Mouse (Mus musculus) olfactory bulb, adult 2 months (tissue): ENCODE results near the gene Vwa7.

Source experiments
- CTCF ChIP-seq: fragments of 200-500 bp; IDR thresholded peaks from 2 replicates; pipeline ENCODE4 v1.5.1; 2012; ENCODE audit warnings: low read depth, mild to moderate bottlenecking, low read length, moderate library complexity; ENCODE audit not compliant: insufficient read depth
- POLR2A ChIP-seq: fragments of 200-500 bp; IDR thresholded peaks from 2 replicates; pipeline ENCODE4 v1.6.1; 2012; ENCODE audit warnings: mild to moderate bottlenecking, low read depth, low read length, moderate library complexity; ENCODE audit not compliant: insufficient read depth

- no peak for TF ChIP-seq POLR2A
- TF ChIP-seq CTCF: no peak
Measured at GRCm38 (mm10) chr17:34994751-34995150, 21.6 kb upstream of the Vwa7 start.
